Mouse (Mus musculus) stomach, adult 2 months (tissue): ENCODE measurements around the gene Hormad2. TPM values are rescaled to one million over a fixed set of nuclear protein-coding genes. Genes with fewer than 3 reads are reported as not detected.

Experiments
- polyA plus RNA-seq: library from polyadenylated mRNA; depleted of rRNA; stranded (reverse); fragments of >200 nt; gene quantifications from 2 replicates; pipeline ENCODE4 v1.2.3, GENCODE M21; 2012; rRNA removed

Hormad2 gene
- 0.06 TPM in 1 of 2 replicates, not detected in the other for polyA plus RNA-seq

GRCm38 (mm10) chr11:4440978-4441377 lies at the start of gene Hormad2:
Gene Hormad2 (minus strand): TSS chr11:4441105.

Other genes with a start within 250 kb of the Hormad2 start
- 9.6 and 11.2 TPM in 2 replicates for gene Castor1, start 222.9 kb downstream of the Hormad2 start, polyA plus RNA-seq
- 0.13 and 0.26 TPM in 2 replicates for gene Osm, start 204.7 kb downstream of the Hormad2 start, polyA plus RNA-seq
- 0.38 and 0.77 TPM in 2 replicates for gene Lif, start 183.5 kb downstream of the Hormad2 start, polyA plus RNA-seq
- gene Mtmr3, start 153.8 kb upstream of the Hormad2 start, polyA plus RNA-seq: 8.3 and 10.1 TPM in 2 replicates
- gene Gm11032, start 179.0 kb upstream of the Hormad2 start, polyA plus RNA-seq: not detected in 2 replicates
- gene Ascc2, start 196.6 kb upstream of the Hormad2 start, polyA plus RNA-seq: 4.6 and 5.8 TPM in 2 replicates